Mouse (Mus musculus): ENCODE data around the gene Gstz1.
"Not testable (repeated sequence)": the region's sequence is repeated elsewhere in the genome, so short reads cannot be mapped to it uniquely, and the experiment has no call there.

Gstz1 gene

DNA sequence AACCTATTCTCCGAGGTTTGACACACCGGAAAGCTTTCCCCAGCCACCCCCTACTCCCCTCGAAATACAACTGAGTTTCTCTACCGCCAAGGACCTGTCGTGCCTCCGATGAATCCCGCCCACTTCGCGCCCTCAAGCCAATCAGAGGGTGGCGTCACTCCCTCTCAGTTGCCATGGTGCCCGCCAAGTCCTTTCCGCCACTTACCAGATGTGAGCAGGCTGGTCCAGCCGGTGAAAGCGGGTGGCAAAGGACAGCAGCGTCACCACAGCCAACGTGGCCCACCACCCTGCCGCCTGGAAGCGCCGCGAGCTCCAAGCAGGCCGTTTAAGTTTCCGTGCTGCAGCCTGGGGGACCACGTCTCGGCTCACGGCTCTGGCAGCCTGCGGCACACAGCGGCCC is at the start of gene Gstz1:
TSS of gene Gstz1 (plus strand) at position 200 of the 400 bp plus-strand sequence.
- peak; percentile 91 for DNase-seq (ENCODE audit: low spot score)

DNA sequence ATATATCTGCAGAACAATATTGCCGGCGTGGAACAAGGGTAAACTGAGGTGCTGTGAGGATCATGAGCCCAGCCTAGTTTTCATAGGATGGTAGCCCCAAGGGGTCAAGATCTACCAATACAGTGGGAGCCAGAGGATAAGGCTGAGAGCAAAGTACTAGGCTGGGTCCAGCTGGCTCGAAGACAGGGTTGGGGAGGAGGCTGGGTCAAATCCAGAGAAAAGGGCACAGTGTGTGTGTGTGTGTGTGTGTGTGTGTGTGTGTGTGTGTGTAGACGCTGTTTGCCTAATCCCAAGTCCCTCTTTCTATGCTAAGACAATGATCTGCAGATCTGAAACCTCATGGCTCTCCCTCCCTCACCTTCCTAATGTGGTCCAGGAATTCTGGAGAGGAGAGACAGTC is 46.6 kb upstream of the Gstz1 start:
- no peak for DNase-seq (ENCODE audit: low spot score)

DNA sequence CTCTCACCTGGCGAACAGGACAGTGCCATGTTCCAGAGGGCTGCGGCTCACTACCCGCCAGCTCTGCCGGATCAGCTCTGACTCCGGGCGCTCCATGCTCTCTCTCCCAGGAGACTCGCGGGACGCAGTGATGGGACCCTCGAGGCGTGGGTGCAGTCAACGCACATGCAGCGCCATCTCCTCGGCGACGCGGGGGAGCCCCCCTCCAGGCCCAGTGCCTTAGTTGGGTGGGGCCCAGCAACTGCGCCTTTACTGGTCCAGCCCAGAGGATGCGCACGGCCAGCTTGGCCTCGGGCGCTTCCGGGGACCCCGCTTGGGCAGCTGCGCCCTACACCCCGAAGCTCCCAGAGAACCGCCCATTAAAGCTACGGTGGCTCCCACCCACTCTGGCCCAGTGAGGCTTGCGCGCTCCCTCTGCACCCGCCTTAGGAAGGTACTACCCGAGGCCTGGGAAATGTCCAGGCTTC is 44.8 kb upstream of the Gstz1 start, which contains the start of gene Ngb:
TSS of gene Ngb (minus strand) at position 375 of the 467 bp plus-strand sequence.
- no peak for DNase-seq (ENCODE audit: low spot score)

DNA sequence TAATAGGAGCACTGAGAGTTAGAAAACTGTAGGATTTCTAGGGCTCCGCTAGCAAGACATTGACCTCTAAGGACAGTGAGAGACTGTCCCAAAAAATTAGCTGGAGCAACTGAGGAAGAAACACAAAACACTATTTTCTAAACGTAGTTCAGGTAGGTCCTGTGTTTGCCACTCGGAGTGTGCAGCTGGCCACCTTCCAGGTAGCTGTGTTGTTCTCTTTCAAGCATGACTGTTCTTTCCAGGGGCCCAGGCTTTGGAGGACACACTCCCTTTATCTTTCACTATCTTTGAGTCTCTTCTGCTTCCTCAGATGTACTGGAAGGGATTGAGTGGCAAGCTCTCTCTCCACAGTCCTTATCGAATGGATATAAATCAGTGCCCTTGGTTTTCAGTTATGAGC is 43.5 kb upstream of the Gstz1 start:
- DNase-seq (ENCODE audit: low spot score) = no peak

DNA sequence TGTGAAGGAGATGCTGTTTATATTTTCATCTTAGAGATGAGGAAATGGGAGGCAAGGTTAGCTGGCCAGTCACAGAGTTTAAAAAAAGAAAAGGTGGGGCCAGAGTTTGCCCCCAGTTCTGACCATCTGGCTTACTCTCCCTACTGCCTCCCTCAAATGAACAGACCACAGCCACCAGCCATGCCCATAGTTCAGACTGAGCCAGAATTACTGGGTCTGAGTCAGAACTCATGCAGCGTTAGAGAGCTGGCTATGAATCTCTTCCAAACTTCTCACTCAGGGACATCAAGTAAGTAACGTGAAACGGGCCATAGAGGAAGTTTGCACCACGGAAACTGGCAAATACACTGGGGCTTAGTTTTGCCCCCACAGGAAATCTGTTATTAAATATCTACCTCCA is 42.2 kb upstream of the Gstz1 start:
- DNase-seq (ENCODE audit: low spot score) = no peak

- no peak for DNase-seq (ENCODE audit: low spot score)
These were observed 39.5 kb upstream of the Gstz1 start for GRCm38 (mm10) chr12:87107357-87107977.

- no peak for DNase-seq (ENCODE audit: low spot score)
These were observed 24.9 kb upstream of the Gstz1 start for GRCm38 (mm10) chr12:87121918-87122589.

DNA sequence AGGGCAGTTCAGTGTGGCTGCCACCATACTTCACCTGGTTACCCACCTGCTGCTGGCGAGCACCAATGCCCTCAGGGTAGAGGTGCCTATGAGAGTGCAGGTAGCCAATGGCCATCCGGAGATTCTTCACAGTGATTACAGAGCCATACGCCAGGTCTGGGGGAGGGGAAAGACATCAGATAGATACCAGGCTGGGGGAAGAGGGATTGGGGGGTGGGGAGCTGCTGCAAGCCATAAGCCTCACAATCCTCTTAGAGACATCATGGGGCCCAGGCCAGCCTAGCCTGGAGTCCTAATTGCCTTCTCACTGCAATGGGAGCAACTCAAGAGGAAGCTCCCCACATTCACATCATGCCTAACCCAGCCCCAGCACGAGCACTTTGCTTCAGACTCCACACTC is 19.7 kb upstream of the Gstz1 start:
- DNase-seq (ENCODE audit: low spot score) = no peak

GRCm38 (mm10) chr12:87130224-87130623 is 16.7 kb upstream of the Gstz1 start:
- no peak for DNase-seq (ENCODE audit: low spot score)

DNA sequence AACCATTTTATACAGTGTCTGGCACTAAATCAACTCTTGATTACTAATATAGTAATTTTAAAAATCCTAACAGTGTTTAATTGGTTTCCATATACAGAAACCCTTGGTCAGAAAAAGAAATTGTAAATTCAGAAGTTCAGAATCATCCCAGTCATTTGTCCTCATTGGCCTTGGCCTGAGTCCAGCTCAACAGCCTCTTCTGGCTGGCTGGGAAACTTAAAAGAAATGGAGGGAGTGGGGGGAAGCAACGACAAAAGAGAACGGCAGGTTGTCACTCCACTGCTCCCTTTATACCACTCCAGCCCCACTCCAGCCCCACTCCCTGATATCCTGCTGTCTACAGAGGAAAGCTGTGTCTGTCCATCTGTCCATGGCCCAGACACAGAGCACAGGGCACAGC is 15.8 kb upstream of the Gstz1 start:
- no peak for DNase-seq (ENCODE audit: low spot score)

DNA sequence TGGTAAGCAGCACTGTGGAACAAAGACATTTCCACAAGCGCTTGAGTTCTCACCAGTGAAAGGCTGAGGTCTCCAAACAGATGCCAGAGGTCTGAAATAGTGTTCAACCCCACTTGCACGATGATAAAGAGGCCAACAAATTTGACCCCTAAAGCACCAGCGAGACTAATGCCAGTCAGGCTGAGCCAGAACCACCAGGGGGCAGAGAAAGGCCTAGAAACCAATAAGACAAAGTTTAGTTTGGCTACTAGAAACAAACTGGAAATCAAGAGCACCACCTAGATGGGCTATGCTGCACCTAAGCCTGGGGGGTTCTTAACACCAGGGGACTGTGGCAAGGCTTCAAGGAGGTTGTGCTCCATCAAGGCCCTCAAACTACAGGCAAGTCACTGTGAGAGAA is 15.3 kb upstream of the Gstz1 start:
- no peak for DNase-seq (ENCODE audit: low spot score)

GRCm38 (mm10) chr12:87132210-87132609 is 14.8 kb upstream of the Gstz1 start:
- DNase-seq (ENCODE audit: low spot score) = no peak

- no peak for DNase-seq (ENCODE audit: low spot score)
These were observed 14.2 kb upstream of the Gstz1 start for GRCm38 (mm10) chr12:87132784-87133183.

GRCm38 (mm10) chr12:87137439-87138341 is 9.3 kb upstream of the Gstz1 start:
- DNase-seq (ENCODE audit: low spot score) = no peak

DNA sequence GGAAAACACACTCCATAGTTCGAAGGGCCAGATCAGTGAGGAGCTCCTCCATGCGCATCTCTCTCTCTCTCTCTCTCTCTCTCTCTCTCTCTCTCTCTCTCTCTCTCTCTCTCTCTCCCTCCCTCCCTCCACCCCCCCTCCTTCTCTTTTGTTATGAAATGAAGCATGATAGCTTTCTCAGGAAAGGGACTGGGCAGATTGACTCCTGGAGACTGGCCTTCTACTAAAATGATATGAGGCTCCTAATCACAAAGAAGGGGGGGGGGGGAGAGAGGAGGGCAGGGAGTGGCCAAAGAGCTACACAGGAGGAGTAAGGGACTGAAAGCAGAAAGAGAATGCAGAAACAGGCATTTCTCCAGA is 8.6 kb upstream of the Gstz1 start:
- no peak for DNase-seq (ENCODE audit: low spot score)

- DNase-seq (ENCODE audit: low spot score) = no peak
These were observed 8.2 kb upstream of the Gstz1 start for GRCm38 (mm10) chr12:87138768-87139167.

- DNase-seq (ENCODE audit: low spot score) = no peak
These were observed 4.8 kb upstream of the Gstz1 start for GRCm38 (mm10) chr12:87142156-87142555.

DNA sequence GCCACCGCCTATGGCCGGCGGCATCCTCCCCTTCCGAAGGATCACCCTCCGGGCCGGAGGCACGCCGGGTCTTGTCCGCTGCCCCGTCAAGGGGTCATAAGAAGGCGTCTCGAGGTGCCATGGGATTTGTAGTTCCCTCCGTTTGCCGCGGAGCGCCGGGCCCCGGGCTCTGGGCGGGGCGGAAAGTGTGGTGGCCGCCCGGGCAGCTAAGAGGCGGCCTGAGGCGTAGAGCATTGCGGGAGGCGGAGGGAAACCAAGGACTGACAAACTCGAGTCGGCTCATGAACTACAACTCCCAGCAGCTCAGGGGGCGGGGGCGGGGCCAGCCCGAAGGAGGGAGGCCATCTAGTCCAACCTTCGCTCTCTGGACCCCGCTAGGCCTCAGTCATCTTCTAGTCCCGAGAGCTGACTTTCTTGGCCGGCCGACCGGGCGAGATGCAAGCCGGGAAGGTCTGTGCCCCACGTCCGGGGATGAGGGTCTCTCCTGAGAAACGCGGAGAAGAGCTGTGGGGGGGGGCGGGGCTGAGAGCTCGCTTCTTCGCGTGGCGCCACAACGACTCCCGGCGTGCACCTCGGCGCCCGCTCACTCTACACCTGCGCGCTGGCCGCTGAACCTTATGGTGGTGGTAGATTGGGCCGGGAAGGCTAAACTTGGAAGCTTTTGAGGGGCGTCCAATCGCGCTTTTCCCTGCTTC is 577 bp downstream of the Gstz1 start, which contains the start of gene Pomt2:
TSS of gene Pomt2 (minus strand) at position 574 of the 695 bp plus-strand sequence.
- peak; percentile 95 for DNase-seq (ENCODE audit: low spot score)

DNA sequence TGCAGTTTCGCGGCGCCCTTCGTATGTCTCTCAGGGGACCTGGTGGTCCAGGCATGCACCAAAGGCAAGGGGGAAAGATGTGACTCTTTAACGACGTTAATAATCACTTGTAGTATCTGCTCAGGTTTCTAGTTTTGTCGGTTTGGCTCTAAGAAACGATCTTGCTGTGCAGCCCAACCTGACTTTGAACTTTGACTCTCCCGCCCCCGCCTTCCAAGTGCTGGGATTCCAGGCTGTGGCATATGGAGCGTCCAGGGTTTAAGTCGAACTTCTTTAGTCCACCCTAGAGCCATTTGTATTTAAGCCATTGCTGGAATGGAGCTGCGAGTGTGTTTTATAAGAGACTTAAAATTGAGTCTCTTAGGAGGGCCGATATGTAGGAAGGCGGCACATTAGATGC is 1.2 kb downstream of the Gstz1 start:
- DNase-seq (ENCODE audit: low spot score) = no peak

GRCm38 (mm10) chr12:87149471-87149870 is 2.5 kb downstream of the Gstz1 start:
- no peak for DNase-seq (ENCODE audit: low spot score)

GRCm38 (mm10) chr12:87154448-87154847 is 7.5 kb downstream of the Gstz1 start:
- DNase-seq (ENCODE audit: low spot score) = not testable (repeated sequence)

- no peak for DNase-seq (ENCODE audit: low spot score)
These were observed 10.4 kb downstream of the Gstz1 start for GRCm38 (mm10) chr12:87157361-87157760.
